Mouse (Mus musculus): ENCODE results near the gene Plppr3. TPM values are rescaled to one million over a fixed set of nuclear protein-coding genes. Genes with fewer than 3 reads are reported as not detected.
"Not testable (repeated sequence)": the region's sequence is repeated elsewhere in the genome, so short reads cannot be mapped to it uniquely, and the experiment has no call there.

Plppr3 gene
- polyA plus RNA-seq, 1 experiment from 2014 or later = 9.4 TPM

DNA sequence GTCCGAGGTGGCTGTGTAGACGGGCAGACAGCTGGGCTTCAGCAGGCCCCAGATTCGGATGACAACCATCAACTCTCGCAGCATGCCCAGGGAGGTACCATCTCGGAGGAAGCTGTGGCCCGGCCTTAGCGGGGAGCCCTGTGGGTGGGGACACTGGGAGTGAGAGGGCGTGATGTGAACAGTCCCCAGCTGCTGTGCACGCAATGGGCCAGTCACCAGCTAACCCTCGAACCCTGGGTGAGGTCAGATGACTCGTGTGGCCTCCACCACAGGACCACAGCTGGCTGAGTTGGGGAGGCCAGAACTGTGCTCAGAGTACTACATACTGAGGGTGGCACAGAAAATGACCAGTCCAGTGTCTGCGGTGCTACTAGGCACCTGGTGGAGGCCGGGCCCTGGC, 22.4 kb upstream of the Plppr3 start:
- Histone ChIP-seq H3K27me3 (ENCODE audit: control insufficient read depth, insufficient read depth, low read length) (no peaks in the 10 kb centered on the region), H3K4me3 (ENCODE audit: control insufficient read depth in 1 of 2, insufficient read depth in 1 of 2, low read depth in 1 of 2, low read length in 2 of 2) (no peak overlapping the region), H3K36me3 (ENCODE audit: control insufficient read depth, insufficient read depth, low read length) (peaks cover 72% of the 10 kb centered on the region), H3K9ac (ENCODE audit: low read length) (no peak overlapping the region), H3K9me3 (ENCODE audit: control insufficient read depth, low read length) (no peaks in the 10 kb centered on the region), H3K4me2 (ENCODE audit: low read length) (no peak overlapping the region), H3K4me1 (ENCODE audit: control insufficient read depth in 2 of 2, insufficient read depth in 2 of 2, low read length in 2 of 2) (no peaks in the 10 kb centered on the region), H3K27ac (replicated peaks in 1 of 2; ENCODE audit: control insufficient read depth in 1 of 2, insufficient read depth in 1 of 2, low read depth in 2 of 2, low read length in 2 of 2) (no peak overlapping the region)
- WGBS = 89% methylated on average over 13 of the region's 13 CpGs
- ATAC-seq (ENCODE audit: insufficient number of reproducible peaks, insufficient read depth, low FRiP score, low read depth) = no peak

DNA sequence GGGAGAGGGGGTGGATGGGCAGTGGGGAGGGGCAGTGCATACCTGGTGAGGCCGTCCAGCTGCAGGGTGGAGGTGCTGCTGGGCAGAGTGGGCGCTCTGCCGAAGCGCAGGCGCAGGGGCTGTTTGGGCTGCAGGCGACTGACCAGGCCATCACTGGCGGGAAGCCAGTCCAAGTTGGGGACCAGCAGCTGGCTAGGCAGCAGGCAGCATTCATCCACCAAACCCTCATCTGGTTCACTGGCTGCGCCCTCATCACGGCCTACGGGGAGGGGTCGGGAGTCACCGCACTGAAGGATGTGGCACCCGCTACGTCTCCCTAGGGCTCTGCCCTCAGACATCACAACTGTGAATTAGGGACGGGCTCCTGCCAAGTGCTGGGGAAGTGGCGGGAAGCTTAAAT, 21.9 kb upstream of the Plppr3 start:
- H3K4me2 ChIP-seq (ENCODE audit: low read length) = no peak overlapping the region
- H3K9ac ChIP-seq (ENCODE audit: low read length) = no peak overlapping the region
- H3K4me3 ChIP-seq (ENCODE audit: control insufficient read depth in 1 of 2, insufficient read depth in 1 of 2, low read depth in 1 of 2, low read length in 2 of 2) = no peak overlapping the region
- ATAC-seq (ENCODE audit: insufficient number of reproducible peaks, insufficient read depth, low FRiP score, low read depth) = no peak
- no peaks in the 10 kb centered on the region for H3K4me1 ChIP-seq (ENCODE audit: control insufficient read depth in 2 of 2, insufficient read depth in 2 of 2, low read length in 2 of 2)
- no peaks in the 10 kb centered on the region for H3K9me3 ChIP-seq (ENCODE audit: control insufficient read depth, low read length)
- H3K27me3 ChIP-seq (ENCODE audit: control insufficient read depth, insufficient read depth, low read length) = no peaks in the 10 kb centered on the region
- WGBS = 91% methylated on average over 16 of the region's 16 CpGs
- H3K27ac ChIP-seq (replicated peaks in 1 of 2; ENCODE audit: control insufficient read depth in 1 of 2, insufficient read depth in 1 of 2, low read depth in 2 of 2, low read length in 2 of 2) = no peak overlapping the region
- peaks cover 67% of the 10 kb centered on the region for H3K36me3 ChIP-seq (ENCODE audit: control insufficient read depth, insufficient read depth, low read length)

DNA sequence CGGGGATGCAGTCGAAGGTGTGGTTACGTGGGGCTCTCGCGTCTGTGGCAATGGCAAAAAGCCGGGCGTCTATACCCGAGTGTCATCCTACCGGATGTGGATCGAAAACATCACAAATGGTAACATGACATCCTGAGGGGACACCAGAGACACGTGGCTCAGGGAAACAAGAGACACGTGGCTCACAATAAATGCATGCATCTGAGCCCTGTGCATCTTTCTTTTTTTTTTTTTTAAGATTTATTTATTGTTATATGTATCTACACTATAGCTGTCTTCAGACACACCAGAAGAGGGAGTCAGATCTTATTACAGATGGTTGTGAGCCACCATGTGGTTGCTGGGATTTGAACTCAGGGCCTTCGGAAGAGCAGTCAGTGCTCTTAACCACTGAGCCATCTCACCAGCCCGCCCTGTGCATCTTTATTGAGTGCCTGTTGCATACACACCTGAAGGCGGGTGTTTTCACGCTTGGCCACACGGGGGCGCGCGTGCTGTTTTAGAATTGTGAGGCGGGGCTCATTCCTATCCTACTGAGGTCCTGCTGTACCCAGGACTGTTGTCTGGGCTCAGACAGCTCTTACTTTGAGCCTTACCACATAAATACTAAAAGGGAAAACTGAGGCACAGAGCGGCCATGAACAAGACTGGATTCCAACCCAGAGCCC, 18.2 kb upstream of the Plppr3 start:
- H3K27me3 ChIP-seq (ENCODE audit: control insufficient read depth, insufficient read depth, low read length); ATAC-seq (ENCODE audit: insufficient number of reproducible peaks, insufficient read depth, low FRiP score, low read depth); H3K27ac ChIP-seq (replicated peaks in 1 of 2; ENCODE audit: control insufficient read depth in 1 of 2, insufficient read depth in 1 of 2, low read depth in 2 of 2, low read length in 2 of 2); H3K9ac ChIP-seq (ENCODE audit: low read length); H3K4me1 ChIP-seq (ENCODE audit: control insufficient read depth in 2 of 2, insufficient read depth in 2 of 2, low read length in 2 of 2); H3K4me3 ChIP-seq (ENCODE audit: control insufficient read depth in 1 of 2, insufficient read depth in 1 of 2, low read depth in 1 of 2, low read length in 2 of 2); H3K9me3 ChIP-seq (ENCODE audit: control insufficient read depth, low read length); H3K4me2 ChIP-seq (ENCODE audit: low read length): not testable (repeated sequence)
- WGBS = 42% methylated on average over 22 of the region's 22 CpGs
- peaks cover 32% of the 10 kb centered on the region for H3K36me3 ChIP-seq (ENCODE audit: control insufficient read depth, insufficient read depth, low read length)

DNA sequence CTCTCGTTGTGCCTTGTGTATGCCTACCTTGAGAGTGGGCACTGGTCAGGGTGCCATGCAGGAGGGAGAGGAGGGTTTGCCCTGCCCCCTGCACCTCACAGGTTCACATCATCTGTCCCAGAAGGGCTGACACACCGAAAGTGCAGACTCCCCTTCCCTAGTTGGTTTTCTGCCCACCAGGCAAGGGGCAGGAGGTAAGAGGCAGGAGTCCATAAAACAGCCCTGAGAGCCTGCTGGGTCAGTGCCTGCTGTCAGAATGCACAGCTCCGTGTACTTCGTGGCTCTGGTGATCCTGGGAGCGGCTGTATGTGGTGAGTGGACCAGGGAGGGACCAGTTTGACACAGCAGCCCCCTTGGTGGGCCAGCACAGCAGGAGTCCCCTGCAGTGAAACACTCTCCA, 16.2 kb upstream of the Plppr3 start, which contains the start of gene Cfd:
TSS of gene Cfd (plus strand) at position 184 of the 400 bp plus-strand sequence.
- no peaks in the 10 kb centered on the region for H3K9me3 ChIP-seq (ENCODE audit: control insufficient read depth, low read length)
- no peak for ATAC-seq (ENCODE audit: insufficient number of reproducible peaks, insufficient read depth, low FRiP score, low read depth)
- H3K4me2 ChIP-seq (ENCODE audit: low read length) = no peak within 1 kb of the TSS
- H3K27ac ChIP-seq (replicated peaks in 1 of 2; ENCODE audit: control insufficient read depth in 1 of 2, insufficient read depth in 1 of 2, low read depth in 2 of 2, low read length in 2 of 2) = no peak within 1 kb of the TSS
- 33% methylated on average over 5 of the region's 5 CpGs for WGBS
- H3K9ac ChIP-seq (ENCODE audit: low read length) = no peak within 1 kb of the TSS
- H3K36me3 ChIP-seq (ENCODE audit: control insufficient read depth, insufficient read depth, low read length) = peaks cover 13% of the 10 kb centered on the region
- no peaks in the 10 kb centered on the region for H3K27me3 ChIP-seq (ENCODE audit: control insufficient read depth, insufficient read depth, low read length)
- no peak within 1 kb of the TSS for H3K4me3 ChIP-seq (ENCODE audit: control insufficient read depth in 1 of 2, insufficient read depth in 1 of 2, low read depth in 1 of 2, low read length in 2 of 2)
- no peaks in the 10 kb centered on the region for H3K4me1 ChIP-seq (ENCODE audit: control insufficient read depth in 2 of 2, insufficient read depth in 2 of 2, low read length in 2 of 2)

DNA sequence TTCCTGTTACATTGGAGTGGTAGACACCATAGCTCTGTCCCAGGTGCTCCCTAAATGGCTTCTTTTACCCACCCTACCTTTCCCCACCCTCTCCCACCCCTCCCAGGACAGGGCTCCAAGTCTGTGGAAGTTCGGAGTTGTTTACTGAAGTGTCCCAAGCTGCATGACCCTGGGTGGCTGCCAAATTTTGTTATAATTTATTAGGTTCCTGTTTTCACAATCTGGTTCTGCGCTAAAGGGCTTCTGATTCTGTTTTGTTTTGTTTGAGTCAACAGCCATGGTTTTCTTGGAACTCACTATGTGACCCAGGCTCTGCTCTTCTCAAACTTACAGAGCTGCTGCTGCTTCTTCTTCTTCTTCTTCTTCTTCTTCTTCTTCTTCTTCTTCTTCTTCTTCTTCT, 15.0 kb upstream of the Plppr3 start:
- Histone ChIP-seq H3K9ac (ENCODE audit: low read length) (no peak overlapping the region), H3K4me2 (ENCODE audit: low read length) (no peak overlapping the region), H3K4me3 (ENCODE audit: control insufficient read depth in 1 of 2, insufficient read depth in 1 of 2, low read depth in 1 of 2, low read length in 2 of 2) (no peak overlapping the region), H3K9me3 (ENCODE audit: control insufficient read depth, low read length) (no peaks in the 10 kb centered on the region), H3K4me1 (ENCODE audit: control insufficient read depth in 2 of 2, insufficient read depth in 2 of 2, low read length in 2 of 2) (no peaks in the 10 kb centered on the region), H3K36me3 (ENCODE audit: control insufficient read depth, insufficient read depth, low read length) (peaks cover 5% of the 10 kb centered on the region; the same call in 1 of the 2 replicates), H3K27me3 (ENCODE audit: control insufficient read depth, insufficient read depth, low read length) (no peaks in the 10 kb centered on the region), H3K27ac (replicated peaks in 1 of 2; ENCODE audit: control insufficient read depth in 1 of 2, insufficient read depth in 1 of 2, low read depth in 2 of 2, low read length in 2 of 2) (no peak overlapping the region)
- no peak for ATAC-seq (ENCODE audit: insufficient number of reproducible peaks, insufficient read depth, low FRiP score, low read depth)
- 87% methylated on average over 2 of the region's 2 CpGs for WGBS

DNA sequence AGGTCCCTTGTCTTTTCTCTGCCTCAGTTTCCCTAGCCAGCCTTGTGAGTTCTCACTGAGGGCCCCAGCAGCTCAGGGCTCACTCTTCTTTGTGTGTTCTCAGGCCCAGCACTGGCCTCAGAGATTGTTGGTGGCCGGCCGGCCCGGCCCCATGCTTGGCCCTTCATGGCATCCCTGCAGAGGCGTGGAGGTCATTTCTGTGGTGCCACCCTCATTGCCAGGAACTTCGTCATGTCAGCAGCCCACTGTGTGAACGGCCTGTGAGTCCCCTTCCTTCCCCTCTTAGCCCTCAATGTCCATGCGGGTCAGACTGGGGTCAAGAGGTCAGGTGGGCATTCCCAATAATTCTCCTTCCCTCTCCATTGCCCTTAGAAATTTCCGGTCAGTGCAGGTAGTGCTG, 12.2 kb upstream of the Plppr3 start:
- Histone ChIP-seq H3K27me3 (ENCODE audit: control insufficient read depth, insufficient read depth, low read length) (peaks cover 6% of the 10 kb centered on the region; the same call in 1 of the 2 replicates), H3K9me3 (ENCODE audit: control insufficient read depth, low read length) (no peaks in the 10 kb centered on the region), H3K27ac (replicated peaks in 1 of 2; ENCODE audit: control insufficient read depth in 1 of 2, insufficient read depth in 1 of 2, low read depth in 2 of 2, low read length in 2 of 2) (no peak overlapping the region), H3K36me3 (ENCODE audit: control insufficient read depth, insufficient read depth, low read length) (no peaks in the 10 kb centered on the region), H3K4me2 (ENCODE audit: low read length) (no peak overlapping the region), H3K4me3 (ENCODE audit: control insufficient read depth in 1 of 2, insufficient read depth in 1 of 2, low read depth in 1 of 2, low read length in 2 of 2) (no peak overlapping the region), H3K9ac (ENCODE audit: low read length) (no peak overlapping the region), H3K4me1 (ENCODE audit: control insufficient read depth in 2 of 2, insufficient read depth in 2 of 2, low read length in 2 of 2) (peaks cover 9 to 12% of the 10 kb centered on the region in 2 experiments)
- ATAC-seq (ENCODE audit: insufficient number of reproducible peaks, insufficient read depth, low FRiP score, low read depth) = no peak
- WGBS = 85% methylated on average over 8 of the region's 8 CpGs

DNA sequence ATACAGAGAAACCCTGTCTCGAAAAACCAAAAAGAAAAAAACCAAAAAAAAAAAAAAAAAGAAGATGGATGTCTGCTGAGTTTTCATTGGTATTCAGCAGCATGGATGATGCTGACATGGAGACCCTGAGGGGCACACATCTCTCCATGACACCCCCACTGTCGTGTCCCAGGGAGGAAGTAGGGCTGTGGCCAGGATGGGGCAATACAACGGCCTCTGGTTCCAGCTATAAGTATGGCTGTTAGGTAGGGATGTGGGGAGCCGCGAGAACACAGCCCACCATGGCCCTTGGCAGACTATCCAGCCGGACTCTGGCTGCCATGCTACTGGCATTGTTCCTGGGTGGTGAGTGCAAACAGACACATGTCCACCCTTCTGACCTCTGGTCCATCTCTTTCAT, 11.6 kb upstream of the Plppr3 start, which contains the start of gene Elane:
TSS of gene Elane (plus strand) at position 194 of the 400 bp plus-strand sequence.
- H3K9me3 ChIP-seq (ENCODE audit: control insufficient read depth, low read length) = no peaks in the 10 kb centered on the region
- no peaks in the 10 kb centered on the region for H3K36me3 ChIP-seq (ENCODE audit: control insufficient read depth, insufficient read depth, low read length)
- no peak within 1 kb of the TSS for H3K27ac ChIP-seq (replicated peaks in 1 of 2; ENCODE audit: control insufficient read depth in 1 of 2, insufficient read depth in 1 of 2, low read depth in 2 of 2, low read length in 2 of 2)
- no peak for ATAC-seq (ENCODE audit: insufficient number of reproducible peaks, insufficient read depth, low FRiP score, low read depth)
- no peak within 1 kb of the TSS for H3K9ac ChIP-seq (ENCODE audit: low read length)
- H3K27me3 ChIP-seq (ENCODE audit: control insufficient read depth, insufficient read depth, low read length) = peaks cover 6% of the 10 kb centered on the region; the same call in 1 of the 2 replicates
- peaks cover 9 to 13% of the 10 kb centered on the region in 2 experiments for H3K4me1 ChIP-seq (ENCODE audit: control insufficient read depth in 2 of 2, insufficient read depth in 2 of 2, low read length in 2 of 2)
- no peak within 1 kb of the TSS for H3K4me2 ChIP-seq (ENCODE audit: low read length)
- WGBS = 78% methylated on average over 6 of the region's 6 CpGs
- no peak within 1 kb of the TSS for H3K4me3 ChIP-seq (ENCODE audit: control insufficient read depth in 1 of 2, insufficient read depth in 1 of 2, low read depth in 1 of 2, low read length in 2 of 2)

DNA sequence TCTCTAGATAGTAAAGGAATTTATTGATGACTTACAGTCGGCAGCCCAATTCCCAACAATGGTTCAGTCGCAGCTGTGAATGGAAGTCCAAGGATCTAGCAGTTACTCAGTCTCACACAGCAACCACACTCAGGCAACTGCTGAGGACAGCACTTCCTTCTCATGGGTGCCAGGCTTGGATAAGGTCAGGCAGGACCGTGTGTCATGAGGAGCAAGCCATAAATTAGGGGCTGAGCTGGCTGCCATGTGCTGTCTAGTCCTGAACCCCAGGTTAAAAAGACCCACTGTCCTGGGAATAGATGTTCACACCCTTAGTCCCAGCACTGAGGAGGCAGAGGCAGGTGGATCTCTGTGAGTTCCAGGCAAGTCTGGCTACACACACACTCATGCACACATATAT, 10.5 kb upstream of the Plppr3 start:
- not testable (repeated sequence) for ATAC-seq (ENCODE audit: insufficient number of reproducible peaks, insufficient read depth, low FRiP score, low read depth); H3K4me3 ChIP-seq (ENCODE audit: control insufficient read depth in 1 of 2, insufficient read depth in 1 of 2, low read depth in 1 of 2, low read length in 2 of 2); H3K27me3 ChIP-seq (ENCODE audit: control insufficient read depth, insufficient read depth, low read length); H3K36me3 ChIP-seq (ENCODE audit: control insufficient read depth, insufficient read depth, low read length); H3K27ac ChIP-seq (replicated peaks in 1 of 2; ENCODE audit: control insufficient read depth in 1 of 2, insufficient read depth in 1 of 2, low read depth in 2 of 2, low read length in 2 of 2); H3K9me3 ChIP-seq (ENCODE audit: control insufficient read depth, low read length); H3K4me2 ChIP-seq (ENCODE audit: low read length); H3K9ac ChIP-seq (ENCODE audit: low read length)
- WGBS = 71% methylated on average over 2 of the region's 3 CpGs
- H3K4me1 ChIP-seq (ENCODE audit: control insufficient read depth in 2 of 2, insufficient read depth in 2 of 2, low read length in 2 of 2) = peaks cover 9 to 13% of the 10 kb centered on the region in 2 experiments

Data from heart, embryonic 14.5 days (tissue).